Comparison of ENCODE assay signal across 9 mouse cellular contexts in genomic region chr11:75245372-75246330, GRCm38 (mm10). TPM values are rescaled to one million over a fixed set of nuclear protein-coding genes. Genes with fewer than 3 reads are reported as not detected.
A peak's percentile ranks its signal among the peaks of the same experiment; 100 is the strongest.
DNase-seq lines count a peak whose midpoint lies in the region; ATAC-seq and TF ChIP-seq lines count a peak whose summit lies in the region.
"Had no signal": no experiment of that assay in that cellular context is flagged by ENCODE, and none has a peak within 500 bp of the region (broad histone marks: within the 10 kb centered on the region; RNA-seq: fewer than 3 reads in every experiment).

No protein-coding gene starts in this region.

- H3K4me2 ChIP-seq in neural tube, embryonic 13.5 days = no peak overlapping the region
- no peak overlapping the region for H3K4me2 ChIP-seq in stomach, embryonic 14.5 days (replicated peaks; ENCODE audit: low read depth, low read length)
- H3K4me2 ChIP-seq: limb, embryonic 12.5 days had no signal

- no peak for DNase-seq in neural tube, embryonic 10.5 days (ENCODE audit: extremely low spot score, low spot score)
- DNase-seq in hindbrain, embryonic 10.5 days (ENCODE audit: low spot score) = peak; percentile 26
- peak; percentile 57 for DNase-seq in lung, adult 2 months
- no peak for DNase-seq in gastrocnemius, adult 8-10 months (ENCODE audit: low spot score in 2 of 2)
- no peak for DNase-seq in spleen, postnatal 14 days (ENCODE audit: low spot score in 2 of 2)

- H3K9me3 ChIP-seq in neural tube, embryonic 13.5 days = no peaks in the 10 kb centered on the region
- no peaks in the 10 kb centered on the region for H3K9me3 ChIP-seq in hindbrain, embryonic 10.5 days
- H3K9me3 ChIP-seq in stomach, embryonic 14.5 days (ENCODE audit: control insufficient read depth, low read depth, low read length) = no peaks in the 10 kb centered on the region
- H3K9me3 ChIP-seq: limb, embryonic 12.5 days had no signal

- H3K4me3 ChIP-seq in neural tube, embryonic 13.5 days = no peak overlapping the region
- no peak overlapping the region for H3K4me3 ChIP-seq in hindbrain, embryonic 10.5 days
- no peak overlapping the region for H3K4me3 ChIP-seq in lung, adult 2 months (replicated peaks; ENCODE audit: extremely low read depth, low read depth, low read length)
- no peak overlapping the region for H3K4me3 ChIP-seq in stomach, embryonic 14.5 days (ENCODE audit: low read depth, low read length)
- H3K4me3 ChIP-seq: limb, embryonic 12.5 days had no signal

- WGBS in neural tube, embryonic 13.5 days = 46% methylated on average over 16 of the region's 16 CpGs
- WGBS in hindbrain, embryonic 10.5 days = 56% methylated on average over 16 of the region's 16 CpGs
- 51% methylated on average over 16 of the region's 16 CpGs for WGBS in lung, adult 2 months
- 41% methylated on average over 16 of the region's 16 CpGs for WGBS in stomach, embryonic 14.5 days

- H3K27ac ChIP-seq in neural tube, embryonic 13.5 days (replicated peaks) = peak overlapping the region; percentile 6; the same call in 1 of the 2 replicates
- H3K27ac ChIP-seq in hindbrain, embryonic 10.5 days = peak overlapping the region; percentile 40
- no peak overlapping the region for H3K27ac ChIP-seq in stomach, embryonic 14.5 days (ENCODE audit: low read length)
- H3K27ac ChIP-seq: limb, embryonic 12.5 days had no signal

- no peaks in the 10 kb centered on the region for H3K27me3 ChIP-seq in neural tube, embryonic 13.5 days
- H3K27me3 ChIP-seq in hindbrain, embryonic 10.5 days (ENCODE audit: insufficient read depth, poor library complexity, severe bottlenecking) = 0 out of 2 replicates have a peak, but pooled peaks cover 3% of the 10 kb centered on the region
- no peaks in the 10 kb centered on the region for H3K27me3 ChIP-seq in stomach, embryonic 14.5 days (ENCODE audit: control insufficient read depth, insufficient read depth, low read length)
- H3K27me3 ChIP-seq: limb, embryonic 12.5 days had no signal

- TF ChIP-seq CTCF in lung, adult 2 months (IDR thresholded peaks at IDR 0.05; ENCODE audit: insufficient read depth, low read length) = no peak

- ATAC-seq in neural tube, embryonic 13.5 days (ENCODE audit: low read depth) = 0 out of 2 replicates have a peak, but pooled peaks have one; percentile 30
- ATAC-seq in stomach, embryonic 14.5 days (ENCODE audit: insufficient number of reproducible peaks, insufficient read depth, low FRiP score, low read depth) = peak; percentile 55
- ATAC-seq in granulocyte monocyte progenitor cell, adult 5-6 weeks (replicated peaks; ENCODE audit: poor library complexity, severe bottlenecking) = no peak

- H3K9ac ChIP-seq in neural tube, embryonic 13.5 days = peak overlapping the region; percentile 55; the same call in 1 of the 2 replicates
- no peak overlapping the region for H3K9ac ChIP-seq in stomach, embryonic 14.5 days (replicated peaks; ENCODE audit: low read depth, low read length)
- H3K9ac ChIP-seq: limb, embryonic 12.5 days had no signal

- H3K36me3 ChIP-seq in neural tube, embryonic 13.5 days = no peaks in the 10 kb centered on the region
- no peaks in the 10 kb centered on the region for H3K36me3 ChIP-seq in hindbrain, embryonic 10.5 days
- no peaks in the 10 kb centered on the region for H3K36me3 ChIP-seq in stomach, embryonic 14.5 days (ENCODE audit: control insufficient read depth, insufficient read depth, low read length)
- H3K36me3 ChIP-seq: limb, embryonic 12.5 days had no signal

- peaks cover 36% of the 10 kb centered on the region for H3K4me1 ChIP-seq in neural tube, embryonic 13.5 days (replicated peaks)
- peaks cover 50% of the 10 kb centered on the region for H3K4me1 ChIP-seq in hindbrain, embryonic 10.5 days (replicated peaks)
- H3K4me1 ChIP-seq in lung, adult 2 months (ENCODE audit: control insufficient read depth, insufficient read depth, low read length) = peaks cover under 1% of the 10 kb centered on the region
- H3K4me1 ChIP-seq in stomach, embryonic 14.5 days (ENCODE audit: control insufficient read depth, insufficient read depth, low read length) = 0 out of 2 replicates have a peak, but pooled peaks cover 5% of the 10 kb centered on the region

- TF ChIP-seq POLR2A in lung, adult 2 months (IDR thresholded peaks at IDR 0.05; ENCODE audit: borderline replicate concordance, extremely low read depth, low read depth, low read length) = peak; percentile 47; the same call in 1 of the 2 replicates

RNA-seq across cellular contexts. Expression of gene Rtn4rl1, which starts 52.1 kb away (rescaled TPM):
- polyA plus RNA-seq in neural tube, embryonic 13.5 days (2015; fragmentation: Nextera tagmentation; extraction: Ambion mirVana) = 12.4 and 16.5 TPM in 2 replicates
- 2.5 and 2.8 TPM in 2 replicates for polyA plus RNA-seq in hindbrain, embryonic 10.5 days (2016; fragmentation: Nextera tagmentation; extraction: Ambion mirVana)
- polyA plus RNA-seq in lung, adult 2 months (2012; rRNA removed) = 11.6 and 12.5 TPM in 2 replicates
- polyA plus RNA-seq in stomach, embryonic 14.5 days (2014; fragmentation: Nextera tagmentation; extraction: Ambion mirVana) = 0.88 and 1.7 TPM in 2 replicates
- total RNA-seq in gastrocnemius, adult 8-10 months (2022) = 1 to 10 TPM in 1 of 4 experiments, under 1 TPM in 3; 0.63 to 1.3 (median 0.94) TPM
- total RNA-seq in granulocyte monocyte progenitor cell, adult 5-6 weeks (2014; fragmentation: Nextera tagmentation) = 0.37 and 1.0 TPM in 2 replicates
- total RNA-seq in granulocyte monocyte progenitor cell, adult 5-6 weeks (2017) = 0.15 TPM in 1 of 2 replicates, not detected in the other

RNA-seq across cellular contexts. Expression of gene Dph1, which starts 54.6 kb away (rescaled TPM):
- 13.7 and 15.0 TPM in 2 replicates for polyA plus RNA-seq in neural tube, embryonic 13.5 days (2015; fragmentation: Nextera tagmentation; extraction: Ambion mirVana)
- 23.2 and 24.2 TPM in 2 replicates for polyA plus RNA-seq in hindbrain, embryonic 10.5 days (2016; fragmentation: Nextera tagmentation; extraction: Ambion mirVana)
- polyA plus RNA-seq in lung, adult 2 months (2012; rRNA removed) = 21.0 and 25.7 TPM in 2 replicates
- 20.1 and 20.5 TPM in 2 replicates for polyA plus RNA-seq in stomach, embryonic 14.5 days (2014; fragmentation: Nextera tagmentation; extraction: Ambion mirVana)
- 1 to 10 TPM; 4.2 to 6.9 (median 5.4) TPM for total RNA-seq in gastrocnemius, adult 8-10 months (2022)
- 7.6 and 17.1 TPM in 2 replicates for total RNA-seq in granulocyte monocyte progenitor cell, adult 5-6 weeks (2014; fragmentation: Nextera tagmentation)
- 8.9 and 10.6 TPM in 2 replicates for total RNA-seq in granulocyte monocyte progenitor cell, adult 5-6 weeks (2017)

Comparison
In these comparisons a context has a peak if more than half of its experiments do, and no peak if none do; other contexts are left out.
1. DNase-seq: peak in hindbrain, embryonic 10.5 days (single experiment) and lung, adult 2 months (single experiment); none in neural tube, embryonic 10.5 days (single experiment), gastrocnemius, adult 8-10 months (0 of 2) and spleen, postnatal 14 days (0 of 2).